Mouse (Mus musculus) C2C12 (cell line): ENCODE results near the gene Dxo. TPM values are rescaled to one million over a fixed set of nuclear protein-coding genes. Genes with fewer than 3 reads are reported as not detected.

ENCODE experiments used
- H3K27me3 ChIP-seq: one replicate; pipeline ENCODE4 v1.6.1; 2011; ENCODE audit not compliant: control insufficient read depth, insufficient read depth, insufficient read length
- H3K36me3 ChIP-seq: one replicate; pipeline ENCODE4 v1.6.1; 2011; ENCODE audit not compliant: control insufficient read depth, insufficient read depth
- H3K4me3 ChIP-seq: one replicate; pipeline ENCODE4 v1.5.1; 2011; ENCODE audit warnings: mild to moderate bottlenecking, control low read depth; ENCODE audit not compliant: poor library complexity, insufficient read depth, severe bottlenecking
- H3K79me2 ChIP-seq: one replicate; pipeline ENCODE4 v1.6.1; 2011; ENCODE audit not compliant: control insufficient read depth, insufficient read depth
- H3K79me3 ChIP-seq: one replicate; pipeline ENCODE4 v1.6.1; 2011; ENCODE audit warnings: low read depth, control low read depth
- H3ac ChIP-seq: one replicate; pipeline ENCODE3; 2011; ENCODE audit warnings: low read depth; ENCODE audit not compliant: control insufficient read depth, insufficient read length
- CEBPB ChIP-seq: IDR thresholded peaks from one replicate; pipeline ENCODE4 v1.6.1; 2011; ENCODE audit warnings: low read depth, mild to moderate bottlenecking, control low read depth, moderate library complexity
- CTCF ChIP-seq: IDR thresholded peaks from one replicate; pipeline ENCODE4 v1.5.1; 2011; ENCODE audit not compliant: control insufficient read depth, insufficient read depth, insufficient read length
- FOSL1 ChIP-seq: IDR thresholded peaks from one replicate; pipeline ENCODE4 v1.8.0; 2011; ENCODE audit warnings: mild to moderate bottlenecking, low read length; ENCODE audit not compliant: poor library complexity, insufficient read depth, severe bottlenecking
- MAX ChIP-seq: IDR thresholded peaks from one replicate; pipeline ENCODE4 v1.6.1; 2011; ENCODE audit warnings: mild to moderate bottlenecking, control low read depth
- MYOD1 ChIP-seq: IDR thresholded peaks from one replicate; pipeline ENCODE4 v1.6.1; 2011; ENCODE audit warnings: low read depth; ENCODE audit not compliant: control insufficient read depth, insufficient read length
- MYOG ChIP-seq: IDR thresholded peaks from one replicate; pipeline ENCODE4 v1.6.1; 2011; ENCODE audit not compliant: control insufficient read depth, insufficient read length; ENCODE audit errors: extremely low read depth
- USF1 ChIP-seq: IDR thresholded peaks from one replicate; pipeline ENCODE4 v1.6.1; 2011; ENCODE audit warnings: low read depth, mild to moderate bottlenecking, control low read depth, moderate library complexity
- polyA plus RNA-seq: library from polyadenylated mRNA; unstranded; fragments of >200 nt; fragmentation: generic; extraction: Trizol; gene quantifications from one replicate; pipeline ENCODE4 v1.2.1, GENCODE M21; 2012; ENCODE audit warnings: missing spikeins

Gene Dxo
- polyA plus RNA-seq, 1 experiment: 27.2 TPM

DNA sequence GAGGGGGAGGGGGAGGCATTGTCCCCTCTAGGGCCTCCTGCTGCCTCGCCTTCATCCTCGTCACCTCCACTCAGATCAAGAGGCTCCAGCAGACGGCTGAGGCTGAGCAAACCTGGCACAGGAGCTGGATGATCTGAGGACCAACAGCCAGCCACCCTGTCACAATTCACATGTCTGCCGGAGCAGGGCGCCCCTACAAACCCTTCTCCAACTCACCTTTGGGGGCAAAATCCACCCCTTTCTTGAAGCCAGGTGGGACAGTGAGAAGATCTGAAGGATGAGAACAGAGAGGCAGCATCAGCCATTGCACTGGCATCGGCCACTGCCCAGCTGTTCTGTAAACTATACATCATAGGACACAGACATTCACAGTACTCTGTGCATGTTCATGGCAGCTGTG, 10.4 kb downstream of the Dxo start:
- no peaks in the 10 kb centered on the region for H3K27me3 ChIP-seq
- H3K36me3 ChIP-seq: peaks cover 24% of the 10 kb centered on the region
- TF ChIP-seq CEBPB (no peak), CTCF (no peak), MAX (no peak), FOSL1 (no peak), MYOG (no peak), MYOD1 (no peak), USF1 (no peak)
- no peak overlapping the region for H3ac ChIP-seq
- no peak overlapping the region for H3K4me3 ChIP-seq
- peaks cover 16% of the 10 kb centered on the region for H3K79me3 ChIP-seq
- peaks cover 28% of the 10 kb centered on the region for H3K79me2 ChIP-seq

DNA sequence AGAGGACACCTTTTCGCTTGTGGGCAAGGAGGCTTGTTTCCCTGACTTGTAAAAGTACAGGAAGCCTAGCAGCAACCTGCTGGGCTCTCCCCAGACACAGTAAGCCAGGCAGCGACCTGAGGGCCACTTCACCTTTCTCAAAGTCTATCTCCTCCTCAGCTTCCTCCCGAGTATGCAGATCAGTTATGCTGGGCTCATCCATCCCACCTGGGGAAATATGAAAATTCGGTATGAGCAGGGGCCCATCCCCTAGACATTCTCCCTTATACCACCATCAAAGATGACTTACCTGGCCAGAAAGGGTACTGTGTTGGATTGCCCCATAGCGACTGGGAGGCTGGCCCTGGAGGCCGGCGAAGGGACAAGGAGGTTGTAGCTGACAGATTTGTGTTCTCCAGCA, 10.8 kb downstream of the Dxo start:
- H3ac ChIP-seq: no peak overlapping the region
- peaks cover 16% of the 10 kb centered on the region for H3K79me3 ChIP-seq
- H3K79me2 ChIP-seq: peaks cover 31% of the 10 kb centered on the region
- H3K4me3 ChIP-seq: no peak overlapping the region
- H3K27me3 ChIP-seq: no peaks in the 10 kb centered on the region
- no peak for TF ChIP-seq USF1
- peaks cover 28% of the 10 kb centered on the region for H3K36me3 ChIP-seq

- Histone ChIP-seq H3K36me3 (peaks cover 34% of the 10 kb centered on the region), H3ac (peak within 1 kb of the TSS; percentile 90)
Observed at GRCm38 (mm10) chr17:34849722-34850516, 13.1 kb downstream of the Dxo start, which contains the start of the genes Skiv2l and Nelfe. TSS of gene Skiv2l (minus strand) at chr17:34850210. TSS of gene Nelfe (plus strand) at chr17:34850391.

DNA sequence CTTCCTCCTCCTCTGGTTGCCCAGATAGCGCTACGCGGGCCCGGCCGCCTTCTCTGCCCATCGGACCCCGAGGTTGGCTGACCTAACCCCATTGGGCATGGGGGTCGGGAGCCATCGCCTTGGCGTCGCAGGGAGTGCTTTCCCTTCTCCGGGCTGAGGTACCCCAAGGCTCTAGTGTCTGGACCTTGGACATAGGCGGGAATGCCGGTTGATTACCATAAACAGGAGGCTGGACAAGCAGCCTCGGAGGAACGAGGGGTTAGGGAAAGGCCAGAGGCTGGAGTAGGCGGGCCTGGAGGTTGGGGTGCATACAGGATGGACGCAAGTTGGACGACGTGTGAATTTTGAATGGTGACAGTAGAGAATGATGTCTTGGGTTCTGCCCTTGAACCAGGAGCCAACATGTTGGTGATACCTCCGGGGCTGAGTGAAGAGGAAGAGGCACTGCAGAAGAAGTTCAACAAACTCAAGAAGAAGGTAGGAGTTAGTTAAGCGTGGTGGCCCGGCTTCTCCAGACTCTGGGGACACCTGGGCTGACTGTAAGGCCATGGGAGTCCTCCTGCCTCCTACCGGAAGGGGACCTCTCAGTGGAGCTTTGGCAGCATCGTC, 13.8 kb downstream of the Dxo start:
- H3K79me2 ChIP-seq: peaks cover 31% of the 10 kb centered on the region
- H3ac ChIP-seq: peak overlapping the region; percentile 90
- TF ChIP-seq CEBPB (no peak), MYOG (no peak), CTCF (no peak), MYOD1 (no peak), MAX (no peak), USF1 (no peak), FOSL1 (no peak)
- H3K4me3 ChIP-seq: peak overlapping the region; percentile 99
- peaks cover 16% of the 10 kb centered on the region for H3K79me3 ChIP-seq
- H3K36me3 ChIP-seq: peaks cover 38% of the 10 kb centered on the region
- H3K27me3 ChIP-seq: no peaks in the 10 kb centered on the region

More at GRCm38 (mm10) chr17:34849722-34850516, 13.1 kb downstream of the Dxo start, which contains the start of the genes Skiv2l and Nelfe:
- Histone ChIP-seq H3K79me3 (peaks cover 16% of the 10 kb centered on the region), H3K79me2 (peaks cover 31% of the 10 kb centered on the region), H3K4me3 (peak within 1 kb of the TSS; percentile 99), H3K27me3 (no peaks in the 10 kb centered on the region)
- TF ChIP-seq USF1 (no peak), MAX (peak; percentile 64), MYOG (no peak)

GRCm38 (mm10) chr17:34853511-34853910, 16.7 kb downstream of the Dxo start:
- no peak for TF ChIP-seq USF1
- TF ChIP-seq FOSL1: no peak
- no peak for TF ChIP-seq MYOG
- no peak for TF ChIP-seq CEBPB
- no peak for TF ChIP-seq MYOD1
- no peak for TF ChIP-seq MAX
- no peak for TF ChIP-seq CTCF
- Histone ChIP-seq H3K4me3 (no peak overlapping the region), H3K79me3 (peaks cover 16% of the 10 kb centered on the region), H3ac (no peak overlapping the region), H3K27me3 (no peaks in the 10 kb centered on the region), H3K36me3 (peaks cover 51% of the 10 kb centered on the region), H3K79me2 (peaks cover 31% of the 10 kb centered on the region)

DNA sequence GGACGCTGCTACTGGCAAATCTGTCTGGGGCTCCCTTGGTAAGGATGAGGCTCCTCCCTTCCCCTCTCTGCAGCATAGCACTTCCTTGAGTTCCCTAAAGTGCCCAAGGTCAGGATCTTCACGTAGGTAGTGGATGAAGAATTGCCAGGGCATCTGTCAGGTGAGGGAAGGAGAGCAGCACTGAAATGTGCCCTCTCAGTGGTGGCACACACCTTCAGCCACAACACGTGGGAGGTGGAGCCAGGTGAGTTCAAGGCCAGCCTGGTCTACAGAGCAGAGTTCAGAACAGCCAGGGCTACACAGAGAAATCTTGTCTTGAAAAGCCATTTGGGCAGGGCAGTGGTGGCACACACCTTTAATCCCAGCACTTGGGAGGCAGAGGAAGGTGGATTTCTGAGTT, 17.9 kb downstream of the Dxo start:
- TF ChIP-seq CTCF: no peak
- Histone ChIP-seq H3K36me3 (peaks cover 51% of the 10 kb centered on the region), H3K79me2 (peaks cover 25% of the 10 kb centered on the region), H3ac (no peak overlapping the region), H3K79me3 (peaks cover 12% of the 10 kb centered on the region), H3K27me3 (no peaks in the 10 kb centered on the region), H3K4me3 (no peak overlapping the region)
